In the genomic region with DNA sequence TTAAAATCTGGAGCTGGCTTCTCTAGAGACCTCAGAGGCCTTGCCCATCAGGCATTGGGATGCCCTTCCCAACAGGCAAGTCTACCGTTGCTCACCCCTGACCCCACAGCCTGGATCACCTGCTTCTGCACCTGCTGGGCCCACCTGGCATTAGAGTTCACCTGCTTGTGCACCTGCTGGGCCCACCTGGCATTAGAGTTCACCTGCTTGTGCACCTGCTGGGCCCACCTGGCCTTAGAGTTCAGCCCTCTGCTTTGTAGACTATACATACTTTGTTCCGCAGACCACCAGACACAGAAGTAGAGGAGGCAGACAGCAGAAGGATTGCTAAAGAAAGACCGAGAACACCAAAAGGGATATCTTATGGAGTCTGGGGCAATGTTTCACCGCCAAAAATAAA, we compare ENCODE assay signal across 15 mouse cellular contexts.
DNase-seq lines count a peak whose midpoint lies in the region; ATAC-seq lines count a peak whose summit lies in the region.
"Had no signal": no experiment of that assay in that cellular context is flagged by ENCODE, and none has a peak within 500 bp of the region (broad histone marks: within the 10 kb centered on the region; RNA-seq: fewer than 3 reads in every experiment).

No protein-coding gene starts in this region.

- ATAC-seq in cerebellum, adult (ENCODE audit: insufficient number of reproducible peaks, low FRiP score, low TSS enrichment), result peak; percentile 37
- ATAC-seq: forebrain, embryonic 13.5 days; forebrain, postnatal 0 days; hindbrain, postnatal 0 days had no signal

- DNase-seq in cerebellum, postnatal 4 days (ENCODE audit: low spot score in 2 of 2), result no peak
- peak; percentile 90 for DNase-seq in cerebellum, adult 11-12 months
- peak; percentile 91 for DNase-seq in cerebellum, adult 9-10 months
- DNase-seq in cerebellum, postnatal 25 days, result peak; percentile 88
- no peak for DNase-seq in B cell, adult 2 months
- no peak for DNase-seq in retina, postnatal 1 day
- DNase-seq in spleen, postnatal 36 days (ENCODE audit: low spot score in 2 of 2), result no peak
- DNase-seq: adrenal gland, postnatal 10 days; forebrain, postnatal 0 days; heart, adult 18-20 months; heart, postnatal 14 days; kidney, adult 11 months had no signal

Comparison
In these comparisons a context has a peak if more than half of its experiments do, and no peak if none do; other contexts are left out.
1. DNase-seq: peak in cerebellum, adult 11-12 months (single experiment), cerebellum, adult 9-10 months (single experiment) and cerebellum, postnatal 25 days (2 of 2); none in cerebellum, postnatal 4 days (0 of 2), B cell, adult 2 months (0 of 2), retina, postnatal 1 day (single experiment) and spleen, postnatal 36 days (0 of 2).